Mouse (Mus musculus) naive thymus-derived CD4-positive, alpha-beta T cell, adult 2 months (primary cell): Measurements from ENCODE around the gene Axl.

Experiments
- DNase-seq: peaks from one replicate; pipeline ENCODE4 v3.0.0-alpha.2; 2011; ENCODE audit warnings: low read depth

Gene Axl

GRCm38 (mm10) chr7:25710519-25711130, 77.9 kb downstream of the Axl start:
- DNase-seq = no peak

DNA sequence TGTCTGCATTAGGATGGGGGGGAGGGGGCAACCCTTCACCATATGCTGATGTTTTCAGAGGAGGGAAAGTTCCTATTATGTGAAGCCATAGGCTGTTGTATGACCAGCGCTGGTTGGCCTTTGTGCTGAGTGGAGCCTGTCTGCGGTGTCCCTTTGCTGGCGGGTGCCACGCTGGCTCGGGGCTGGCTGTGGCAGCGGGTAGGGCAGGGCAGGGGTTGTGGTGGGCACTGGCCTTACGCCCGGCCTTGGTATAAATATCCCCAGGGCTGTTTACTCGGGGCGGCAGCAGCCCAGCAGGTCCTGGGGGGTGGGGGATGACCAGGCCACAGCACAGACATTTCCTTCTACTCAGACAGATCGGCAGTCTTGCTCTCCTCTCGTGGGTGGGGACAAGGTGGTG, 78.5 kb downstream of the Axl start:
- DNase-seq = no peak

GRCm38 (mm10) chr7:25707581-25708292, 80.8 kb downstream of the Axl start:
- DNase-seq = no peak
